Mouse (Mus musculus): ENCODE measurements at regions not wholly inside any gene's neighbourhood (a gene's known extent, or its start where the extent isn't known, plus 50 kb on each side); places are given as distances from the start of the nearest gene placed in this dataset.

DNA sequence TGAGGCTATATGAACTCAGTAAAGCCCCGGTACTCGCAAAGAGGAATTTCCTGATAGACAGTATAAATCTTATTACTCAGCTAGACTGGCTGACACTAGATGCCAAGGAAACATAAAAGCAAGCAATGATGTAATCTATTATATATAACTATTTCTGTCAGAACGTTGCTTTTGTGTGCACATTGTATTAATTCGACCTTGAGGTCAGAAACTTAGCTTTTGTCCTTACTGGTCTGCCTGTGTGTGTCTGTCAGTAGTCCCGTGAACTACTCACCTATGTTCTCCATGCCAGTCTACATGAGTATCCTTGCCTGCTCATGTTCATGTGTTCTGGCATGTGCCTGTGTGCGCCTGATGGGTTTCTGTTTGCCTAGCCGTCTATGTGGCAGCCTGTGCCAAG, 70.5 kb downstream of the Tmx1 start:
- in situ Hi-C loops (cut with MboI, MseI) = no loop called here

DNA sequence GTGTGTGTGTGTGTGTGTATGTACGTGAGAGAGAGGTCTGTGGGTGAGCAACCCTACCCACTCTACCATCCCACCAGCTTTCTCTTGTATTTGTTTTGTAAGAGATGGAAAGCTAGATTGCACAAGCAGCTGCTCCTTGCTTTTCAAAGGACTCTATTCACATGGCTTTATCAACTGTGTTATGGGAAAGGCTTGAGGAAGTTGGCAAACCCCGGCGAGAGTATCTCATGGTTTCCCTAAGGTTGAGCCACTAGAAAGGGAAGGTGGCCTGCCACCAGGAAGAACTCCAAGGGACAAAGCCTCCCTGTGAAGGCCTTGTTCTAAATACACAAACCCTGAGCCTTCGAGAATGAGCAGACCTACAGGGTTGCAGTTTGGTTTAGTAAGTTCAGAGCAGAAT, 71.8 kb downstream of the Tmx1 start:
- in situ Hi-C loops (cut with MboI, MseI) = no loop called here

GRCm38 (mm10) chr12:70531661-70532060, 78.8 kb downstream of the Tmx1 start:
- in situ Hi-C loops (cut with MboI, MseI) = no loop called here

DNA sequence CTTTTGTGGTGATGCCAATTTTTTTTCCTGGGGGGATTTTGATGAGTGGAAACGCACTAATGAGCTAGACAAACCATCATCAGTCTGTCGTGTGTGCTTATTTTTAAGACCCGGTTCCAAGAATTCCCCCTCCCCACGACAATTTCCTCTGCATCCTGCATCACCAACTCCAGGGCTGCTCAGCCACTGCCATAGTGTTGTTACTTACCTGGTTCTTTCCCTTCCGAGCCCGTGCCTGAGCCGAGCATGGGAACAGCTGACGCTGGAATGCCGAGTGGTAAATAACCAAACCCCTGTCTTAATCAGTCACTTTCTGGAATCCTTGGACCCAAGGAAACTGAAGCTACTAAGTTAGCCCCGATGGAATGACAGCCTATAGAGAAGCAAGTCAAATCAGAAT, 79.3 kb downstream of the Tmx1 start:
- in situ Hi-C loops (cut with MboI, MseI) = no loop called here

DNA sequence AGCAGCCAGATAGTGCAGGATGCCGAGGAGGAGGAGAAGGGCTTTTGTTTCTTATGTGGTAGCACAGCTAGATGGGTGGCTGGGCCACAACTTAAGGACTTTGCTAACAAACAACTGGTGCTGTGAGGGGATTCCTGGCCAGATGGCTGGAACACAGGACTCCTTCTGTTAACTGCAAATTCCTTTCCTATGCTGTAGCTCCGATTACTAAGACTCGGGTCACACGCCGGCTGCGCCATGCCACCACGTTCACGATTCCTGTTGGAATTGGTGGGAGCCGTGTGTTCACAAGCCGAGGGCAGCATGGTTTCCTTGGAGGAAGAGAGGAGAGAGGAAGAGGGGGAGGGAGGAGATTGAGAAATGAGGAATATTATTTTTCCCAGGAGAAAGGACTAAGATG, 79.9 kb downstream of the Tmx1 start:
- in situ Hi-C loops (cut with MboI, MseI) = no loop called here

DNA sequence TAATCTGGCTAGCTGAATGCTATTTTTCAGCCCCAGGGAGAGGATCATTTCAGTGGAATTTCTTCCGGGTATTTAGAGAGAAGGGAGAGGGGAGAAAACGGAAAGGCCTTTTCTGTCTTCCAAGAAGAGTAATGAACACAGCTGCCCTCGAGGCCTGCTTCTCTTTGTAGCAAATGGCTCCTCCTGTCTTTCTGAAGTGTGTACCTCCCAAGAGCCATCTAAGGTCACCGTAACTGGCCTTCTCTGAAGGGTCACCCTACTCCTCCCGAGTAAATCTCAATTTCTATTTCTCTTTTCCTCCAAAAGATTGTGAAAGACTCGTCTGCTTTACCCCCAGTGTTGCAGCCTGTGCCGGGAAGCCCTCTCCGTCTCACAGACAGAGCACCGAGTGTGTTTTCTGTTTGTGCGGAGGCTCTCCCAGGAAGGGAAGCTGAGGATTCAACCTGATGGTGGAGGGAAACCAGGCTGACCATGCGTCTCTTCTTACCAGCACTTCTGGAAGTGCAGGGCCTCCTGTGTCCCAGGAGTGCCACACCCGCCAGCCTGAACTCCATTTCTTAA, 80.6 kb downstream of the Tmx1 start:
- in situ Hi-C loops (cut with MboI, MseI) = no loop called here

DNA sequence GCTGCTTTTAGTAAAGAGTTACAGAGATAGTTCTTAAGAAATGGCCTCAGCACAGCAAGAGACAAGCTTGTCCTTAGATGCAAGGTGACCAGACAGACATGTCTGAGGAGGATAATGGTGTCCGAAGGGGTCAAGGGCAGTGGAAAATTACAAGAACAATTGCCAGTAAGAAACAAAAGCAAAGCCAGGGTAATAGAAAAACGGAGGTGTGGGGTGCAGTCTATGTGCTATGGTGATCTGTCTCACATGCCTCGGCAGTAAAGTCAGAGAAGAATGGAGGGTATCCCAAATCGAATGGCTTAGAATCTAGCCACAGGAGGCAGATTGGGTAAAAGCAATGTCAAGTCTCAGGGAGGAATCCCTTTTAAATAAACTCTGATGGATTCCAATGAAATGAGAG, 86.2 kb downstream of the Tmx1 start:
- in situ Hi-C loops (cut with MboI, MseI) = no loop called here

GRCm38 (mm10) chr12:70539856-70540255, 87.0 kb downstream of the Tmx1 start:
- in situ Hi-C loops (cut with MboI, MseI) = loop anchor here in 1 of 2 experiments (10.0 kb wide), 1 partner anchor 115 kb away; no protein-coding TSS in a partner anchor

- in situ Hi-C loops (cut with MboI, MseI) = loop anchor here in 1 of 2 experiments (10.0 kb wide), 1 partner anchor 113 kb away; no protein-coding TSS in a partner anchor
Observed at GRCm38 (mm10) chr12:70541432-70541831, 88.5 kb downstream of the Tmx1 start.

DNA sequence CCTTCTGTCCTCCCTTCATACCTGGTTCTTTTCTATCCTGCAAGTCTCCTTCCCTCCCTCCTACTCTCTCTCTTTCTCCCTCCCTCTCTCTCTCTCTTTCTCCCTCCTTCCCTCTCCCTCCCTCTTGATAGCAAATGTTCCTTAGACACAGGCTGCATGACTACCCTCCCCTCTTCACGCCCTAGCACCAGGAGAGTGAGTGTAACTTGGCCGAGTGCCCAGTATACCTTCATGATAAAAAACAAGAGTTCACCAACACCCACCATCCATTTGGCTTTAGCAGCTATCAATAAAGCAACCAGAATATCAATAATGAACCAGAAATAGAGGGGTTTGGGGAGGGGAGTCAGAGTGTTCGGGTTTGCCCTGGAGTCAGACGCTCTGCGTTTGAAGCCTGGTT, 90.4 kb downstream of the Tmx1 start:
- in situ Hi-C loops (cut with MboI, MseI) = loop anchor here in 1 of 2 experiments (10.0 kb wide), 1 partner anchor 112 kb away; no protein-coding TSS in a partner anchor

DNA sequence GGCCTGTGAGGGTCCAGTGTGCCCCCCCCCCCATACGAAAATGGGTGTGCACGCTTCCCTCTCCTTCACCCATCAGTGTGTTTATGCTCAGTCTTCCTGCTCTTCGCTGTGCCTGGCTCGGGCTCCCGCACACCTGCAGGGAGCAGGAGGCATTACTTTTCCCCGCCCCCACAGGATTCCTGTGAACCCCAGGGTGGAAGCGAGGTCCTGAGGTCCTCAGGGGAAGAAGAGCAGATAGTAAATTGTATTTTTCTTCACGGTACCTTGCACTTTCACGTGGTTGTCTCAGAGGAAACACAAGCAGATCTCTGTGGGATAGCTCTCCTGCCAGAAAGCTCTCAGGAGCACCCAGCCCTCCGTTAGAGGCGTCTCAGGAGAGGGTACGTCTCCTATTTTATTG, 91.4 kb downstream of the Tmx1 start:
- in situ Hi-C loops (cut with MboI, MseI) = loop anchor here in 1 of 2 experiments (10.0 kb wide), 1 partner anchor 110 kb away; no protein-coding TSS in a partner anchor

GRCm38 (mm10) chr12:70544850-70545510, 92.1 kb downstream of the Tmx1 start:
- in situ Hi-C loops (cut with MboI, MseI) = loop anchor here in 1 of 2 experiments (10.0 kb wide), 1 partner anchor 110 kb away; no protein-coding TSS in a partner anchor

DNA sequence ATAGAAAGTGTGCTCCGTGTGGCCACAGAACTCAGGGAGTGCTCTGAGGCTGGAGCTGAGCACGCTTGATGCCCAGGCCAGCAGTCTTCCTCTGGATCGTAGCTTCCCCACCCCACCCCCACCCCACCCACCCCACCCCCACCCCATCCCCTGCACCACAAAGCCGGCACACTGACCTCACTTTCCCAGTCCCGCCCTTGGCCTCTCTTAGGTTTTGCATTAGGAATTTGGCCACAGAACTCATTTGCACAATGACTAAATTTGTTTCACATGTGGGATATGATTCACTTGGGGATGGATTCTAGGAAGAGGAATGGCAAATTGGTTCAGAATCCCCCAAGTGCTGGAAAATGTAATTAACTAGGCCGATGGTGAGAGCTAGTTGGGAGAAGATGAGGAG, 94.3 kb downstream of the Tmx1 start:
- in situ Hi-C loops (cut with MboI, MseI) = loop anchor here in 1 of 2 experiments (10.0 kb wide), 1 partner anchor 108 kb away; no protein-coding TSS in a partner anchor

GRCm38 (mm10) chr12:70549296-70549695, 96.4 kb downstream of the Tmx1 start:
- in situ Hi-C loops (cut with MboI, MseI) = loop anchor here in 1 of 2 experiments (10.0 kb wide), 1 partner anchor 106 kb away; no protein-coding TSS in a partner anchor

GRCm38 (mm10) chr12:70553866-70554265, 101.0 kb downstream of the Tmx1 start:
- in situ Hi-C loops (cut with MboI, MseI) = no loop called here

- in situ Hi-C loops (cut with MboI, MseI) = no loop called here
Observed at GRCm38 (mm10) chr12:70554586-70554985, 101.7 kb downstream of the Tmx1 start.

DNA sequence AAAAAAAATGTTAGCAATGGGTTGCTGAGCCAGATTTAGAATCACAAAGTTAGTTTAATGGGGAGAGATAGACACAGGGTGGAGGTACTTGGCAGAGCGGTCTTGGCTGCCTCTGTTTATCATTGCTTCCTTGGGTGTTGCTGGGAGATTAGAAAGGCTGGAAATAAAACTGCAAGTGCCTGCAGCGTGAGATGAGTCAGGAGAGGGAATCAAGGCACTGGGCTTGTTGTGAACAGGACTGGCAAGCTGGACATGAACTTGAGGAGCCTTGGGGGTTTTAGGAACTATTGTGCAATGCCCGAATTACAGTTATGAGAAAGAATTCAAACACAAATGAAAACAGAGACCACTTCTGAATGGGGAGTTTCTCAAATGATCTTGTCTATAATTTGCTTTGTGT, 102.8 kb downstream of the Tmx1 start:
- in situ Hi-C loops (cut with MboI, MseI) = no loop called here

DNA sequence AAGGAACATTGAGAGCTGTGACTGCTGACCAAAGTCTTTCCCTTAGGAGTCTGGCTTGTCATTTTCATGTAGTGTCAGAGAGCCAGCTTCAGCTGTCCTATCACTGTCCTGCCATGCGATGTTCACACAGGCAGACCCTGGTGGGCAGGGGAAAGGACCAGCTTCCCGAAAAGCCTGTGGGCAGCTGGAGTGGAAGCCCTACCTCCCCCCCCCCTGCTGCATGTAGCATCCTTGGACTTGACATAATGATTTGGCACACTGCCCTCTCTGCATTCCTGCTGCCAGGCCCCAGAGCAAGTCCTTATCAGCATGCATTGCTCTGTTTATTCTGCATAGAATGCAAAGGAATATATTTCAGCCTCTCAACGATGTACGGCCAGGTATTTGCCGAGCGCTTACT, 103.9 kb downstream of the Tmx1 start:
- in situ Hi-C loops (cut with MboI, MseI) = no loop called here

DNA sequence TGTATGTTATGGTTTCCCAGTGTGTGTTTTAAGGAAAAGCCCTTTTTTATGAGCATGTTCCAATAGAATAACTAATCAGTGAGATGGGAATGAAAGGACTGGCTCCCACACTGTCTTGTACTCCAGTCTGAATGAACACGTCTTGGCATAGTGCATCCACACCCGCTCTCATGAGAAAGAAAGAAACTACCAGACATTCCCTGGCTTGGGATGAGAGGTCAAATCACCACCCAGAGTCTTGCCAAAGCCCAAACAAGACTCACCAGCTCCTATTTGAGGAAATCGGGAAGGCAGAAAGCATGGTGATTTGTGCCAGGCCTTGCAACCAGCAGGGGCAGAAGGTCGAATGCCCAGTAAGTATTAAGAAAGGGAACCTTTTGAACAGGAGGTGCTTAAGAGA, 110.6 kb downstream of the Tmx1 start:
- in situ Hi-C loops (cut with MboI, MseI) = no loop called here

GRCm38 (mm10) chr12:70575665-70576064, 122.8 kb downstream of the Tmx1 start:
- in situ Hi-C loops (cut with MboI, MseI) = no loop called here

- in situ Hi-C loops (cut with MboI, MseI) = no loop called here
Observed at GRCm38 (mm10) chr12:70577769-70578168, 124.9 kb downstream of the Tmx1 start.

DNA sequence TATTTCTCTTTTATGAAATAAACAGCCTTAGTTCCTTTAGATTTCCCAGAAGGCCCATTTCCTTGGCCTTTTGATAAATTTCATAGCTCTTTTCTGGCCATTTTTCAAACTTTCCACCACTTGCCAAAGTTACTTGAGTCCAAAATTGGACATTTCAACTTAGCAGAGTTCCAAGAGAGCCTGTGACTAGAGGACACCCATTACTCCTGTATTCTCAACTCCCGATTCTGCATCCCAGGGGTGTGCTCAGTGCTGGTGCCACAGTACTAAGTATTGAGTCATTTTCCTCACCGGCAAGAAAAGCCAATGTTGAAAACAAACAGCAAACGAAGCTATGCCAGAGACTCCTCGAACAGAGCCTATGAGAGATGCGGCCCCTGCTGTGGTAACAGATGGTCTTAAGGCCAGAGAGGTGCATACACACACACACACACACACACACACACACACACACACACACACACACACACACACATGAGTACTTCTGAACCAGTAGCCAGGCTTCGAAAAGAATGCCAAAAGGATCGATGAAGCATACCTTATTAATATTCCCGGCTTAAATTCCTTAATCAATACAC, 126.5 kb downstream of the Tmx1 start:
- in situ Hi-C loops (cut with MboI, MseI) = no loop called here

DNA sequence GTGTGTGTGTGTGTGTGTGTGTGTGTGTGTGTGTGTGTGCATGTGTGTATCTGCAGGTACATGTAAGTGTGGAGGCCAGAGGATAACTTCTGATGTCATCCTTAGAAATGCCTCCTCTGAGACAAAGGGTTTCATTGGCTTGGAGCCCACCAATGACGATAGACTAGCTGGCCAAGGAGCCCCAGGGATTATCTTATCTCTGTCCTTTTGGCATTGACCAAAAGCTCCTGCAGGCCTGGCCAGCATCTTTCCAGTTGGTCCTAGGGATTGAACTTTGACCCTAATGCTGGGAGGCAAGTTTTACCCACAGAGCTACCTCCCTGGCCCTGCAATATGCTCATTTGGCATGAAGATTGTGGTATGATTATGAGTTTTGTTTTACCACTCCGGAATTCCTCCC, 133.3 kb downstream of the Tmx1 start:
- in situ Hi-C loops (cut with MboI, MseI) = no loop called here
